Mouse (Mus musculus): ENCODE measurements at regions not wholly inside any gene's neighbourhood (a gene's known extent, or its start where the extent isn't known, plus 50 kb on each side); places are given as distances from the start of the nearest gene placed in this dataset.

DNA sequence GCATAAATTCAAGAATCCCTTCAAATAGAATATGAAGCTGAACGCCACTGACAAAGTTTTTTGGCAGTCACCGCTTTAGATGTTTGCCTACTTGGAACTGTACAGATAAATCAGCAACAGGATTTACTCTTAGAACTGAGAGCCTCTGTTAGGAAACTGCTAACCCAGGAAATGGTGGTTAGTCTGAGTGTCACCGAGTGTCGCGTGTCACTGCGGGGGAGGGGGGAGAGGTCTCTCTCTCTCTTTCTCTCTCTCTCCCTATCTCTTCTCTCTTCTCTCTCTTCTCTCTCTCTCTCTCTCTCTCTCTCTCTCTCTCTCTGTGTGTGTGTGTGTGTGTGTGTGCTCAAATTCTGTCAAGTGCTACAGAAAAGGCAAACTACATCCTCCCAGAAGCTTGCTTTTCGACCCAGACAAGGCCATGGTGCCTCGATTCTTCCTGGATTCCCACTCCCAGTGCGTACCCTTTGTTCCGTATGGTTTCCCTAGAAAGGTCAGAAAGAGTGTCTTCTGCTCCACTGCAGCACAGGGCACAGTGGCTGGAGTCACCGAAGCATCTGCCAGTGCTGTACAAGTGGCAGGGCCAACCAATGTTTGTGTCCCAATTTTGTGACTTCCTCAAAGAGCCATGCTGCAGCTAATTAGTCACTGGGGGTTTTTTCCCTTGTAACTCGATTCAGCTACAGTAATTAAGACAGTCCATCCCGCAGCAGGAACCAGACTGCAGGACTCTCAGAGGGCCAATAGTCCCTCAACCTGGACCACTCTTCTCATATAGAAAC lies 87.0 kb downstream of the Cog6 start:
- no peak overlapping the region for H3K9ac ChIP-seq (ENCODE audit: low read depth, low read length)
- no peaks in the 10 kb centered on the region for H3K4me1 ChIP-seq (replicated peaks; ENCODE audit: control insufficient read depth, insufficient read depth, low read length)
- no peaks in the 10 kb centered on the region for H3K27me3 ChIP-seq (ENCODE audit: control insufficient read depth, insufficient read depth, low read length)
- H3K27ac ChIP-seq (ENCODE audit: low read depth, low read length): no peak overlapping the region
- H3K9me3 ChIP-seq (ENCODE audit: control insufficient read depth, low read length): no peaks in the 10 kb centered on the region
- H3K4me2 ChIP-seq (replicated peaks; ENCODE audit: low read depth, low read length): no peak overlapping the region
- ATAC-seq (ENCODE audit: low FRiP score) (no peak), DNase-seq (ENCODE audit: low spot score) (no peak)
- 76% methylated on average over 13 of the region's 13 CpGs for WGBS
- no peaks in the 10 kb centered on the region for H3K36me3 ChIP-seq (ENCODE audit: control insufficient read depth, insufficient read depth, low read length)
- H3K4me3 ChIP-seq (ENCODE audit: low read depth, low read length): no peak overlapping the region

DNA sequence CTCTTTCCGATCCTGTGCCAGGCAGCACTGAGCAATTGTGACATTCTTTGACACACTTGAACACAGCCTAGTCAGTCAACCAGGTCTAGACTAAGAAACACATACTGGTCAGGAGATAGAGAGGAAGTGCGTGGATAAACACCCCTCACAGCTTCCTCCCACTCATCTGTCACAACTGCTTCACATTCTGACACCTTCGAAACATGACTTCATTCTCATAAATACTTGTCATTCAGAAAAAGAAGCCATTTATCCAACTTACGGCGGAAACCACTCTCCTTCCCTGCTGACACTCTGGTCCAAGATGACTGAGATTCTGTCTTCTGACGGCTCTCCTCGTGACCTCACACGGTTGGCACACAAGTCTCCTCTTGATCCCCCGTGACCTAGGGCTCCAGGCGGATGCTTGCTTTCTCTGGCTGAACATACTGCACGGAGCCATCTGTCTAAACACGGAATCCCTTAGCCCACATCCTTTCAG lies 89.6 kb downstream of the Cog6 start:
- H3K27ac ChIP-seq (ENCODE audit: low read depth, low read length): no peak overlapping the region
- H3K9me3 ChIP-seq (ENCODE audit: control insufficient read depth, low read length): no peaks in the 10 kb centered on the region
- H3K4me1 ChIP-seq (replicated peaks; ENCODE audit: control insufficient read depth, insufficient read depth, low read length): no peaks in the 10 kb centered on the region
- 48% methylated on average over 12 of the region's 12 CpGs for WGBS
- no peak overlapping the region for H3K4me2 ChIP-seq (replicated peaks; ENCODE audit: low read depth, low read length)
- H3K4me3 ChIP-seq (ENCODE audit: low read depth, low read length): no peak overlapping the region
- no peak overlapping the region for H3K9ac ChIP-seq (ENCODE audit: low read depth, low read length)
- ATAC-seq (ENCODE audit: low FRiP score): no peak
- DNase-seq (ENCODE audit: low spot score): peak; percentile 22
- no peaks in the 10 kb centered on the region for H3K36me3 ChIP-seq (ENCODE audit: control insufficient read depth, insufficient read depth, low read length)
- H3K27me3 ChIP-seq (ENCODE audit: control insufficient read depth, insufficient read depth, low read length): no peaks in the 10 kb centered on the region

DNA sequence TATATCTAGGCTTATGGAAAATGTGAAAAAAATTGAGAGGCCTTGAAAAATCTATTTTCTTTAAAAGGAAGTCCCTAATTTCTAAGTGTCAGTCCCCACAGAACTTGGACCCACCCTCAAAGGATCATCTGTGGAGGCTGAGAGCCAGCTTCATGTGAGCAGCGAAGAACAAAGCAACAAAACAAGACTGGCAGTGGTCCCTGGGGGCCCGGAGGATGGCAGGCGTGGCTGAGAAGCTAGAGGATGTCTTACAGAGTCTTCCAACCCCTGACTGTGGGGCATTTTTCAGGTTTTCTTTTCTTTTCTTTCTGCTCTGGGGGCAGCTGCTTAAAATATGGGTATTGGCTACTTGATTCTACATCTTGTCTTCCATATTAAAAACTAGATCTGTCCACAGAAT lies 90.5 kb downstream of the Cog6 start:
- H3K4me1 ChIP-seq (replicated peaks; ENCODE audit: control insufficient read depth, insufficient read depth, low read length): no peaks in the 10 kb centered on the region
- H3K27me3 ChIP-seq (ENCODE audit: control insufficient read depth, insufficient read depth, low read length): no peaks in the 10 kb centered on the region
- DNase-seq (ENCODE audit: low spot score) (no peak), ATAC-seq (ENCODE audit: low FRiP score) (no peak)
- no peak overlapping the region for H3K4me2 ChIP-seq (replicated peaks; ENCODE audit: low read depth, low read length)
- WGBS: 63% methylated on average over 3 of the region's 3 CpGs
- no peaks in the 10 kb centered on the region for H3K36me3 ChIP-seq (ENCODE audit: control insufficient read depth, insufficient read depth, low read length)
- no peak overlapping the region for H3K27ac ChIP-seq (ENCODE audit: low read depth, low read length)
- no peaks in the 10 kb centered on the region for H3K9me3 ChIP-seq (ENCODE audit: control insufficient read depth, low read length)
- H3K4me3 ChIP-seq (ENCODE audit: low read depth, low read length): no peak overlapping the region
- H3K9ac ChIP-seq (ENCODE audit: low read depth, low read length): no peak overlapping the region

GRCm38 (mm10) chr3:52925223-52925622 lies 91.8 kb downstream of the Cog6 start:
- Histone ChIP-seq H3K36me3 (ENCODE audit: control insufficient read depth, insufficient read depth, low read length) (no peaks in the 10 kb centered on the region), H3K9ac (ENCODE audit: low read depth, low read length) (no peak overlapping the region), H3K27ac (ENCODE audit: low read depth, low read length) (no peak overlapping the region), H3K9me3 (ENCODE audit: control insufficient read depth, low read length) (no peaks in the 10 kb centered on the region), H3K27me3 (ENCODE audit: control insufficient read depth, insufficient read depth, low read length) (no peaks in the 10 kb centered on the region), H3K4me3 (ENCODE audit: low read depth, low read length) (no peak overlapping the region), H3K4me2 (replicated peaks; ENCODE audit: low read depth, low read length) (no peak overlapping the region), H3K4me1 (replicated peaks; ENCODE audit: control insufficient read depth, insufficient read depth, low read length) (no peaks in the 10 kb centered on the region)
- WGBS: 60% methylated on average over 3 of the region's 3 CpGs
- ATAC-seq (ENCODE audit: low FRiP score) (no peak), DNase-seq (ENCODE audit: low spot score) (peak; percentile 50)

GRCm38 (mm10) chr3:52924631-52925030 lies 92.4 kb downstream of the Cog6 start:
- Histone ChIP-seq H3K4me1 (replicated peaks; ENCODE audit: control insufficient read depth, insufficient read depth, low read length) (no peaks in the 10 kb centered on the region), H3K36me3 (ENCODE audit: control insufficient read depth, insufficient read depth, low read length) (no peaks in the 10 kb centered on the region), H3K9me3 (ENCODE audit: control insufficient read depth, low read length) (no peaks in the 10 kb centered on the region), H3K27ac (ENCODE audit: low read depth, low read length) (no peak overlapping the region), H3K27me3 (ENCODE audit: control insufficient read depth, insufficient read depth, low read length) (no peaks in the 10 kb centered on the region), H3K4me3 (ENCODE audit: low read depth, low read length) (no peak overlapping the region), H3K4me2 (replicated peaks; ENCODE audit: low read depth, low read length) (no peak overlapping the region), H3K9ac (ENCODE audit: low read depth, low read length) (no peak overlapping the region)
- WGBS: 48% methylated on average over 2 of the region's 2 CpGs
- DNase-seq (ENCODE audit: low spot score): no peak
- no peak for ATAC-seq (ENCODE audit: low FRiP score)

- WGBS: 88% methylated on average over 4 of the region's 4 CpGs
- H3K27ac ChIP-seq (ENCODE audit: low read depth, low read length): no peak overlapping the region
Observed at GRCm38 (mm10) chr3:52923824-52924559, 93.0 kb downstream of the Cog6 start.

DNA sequence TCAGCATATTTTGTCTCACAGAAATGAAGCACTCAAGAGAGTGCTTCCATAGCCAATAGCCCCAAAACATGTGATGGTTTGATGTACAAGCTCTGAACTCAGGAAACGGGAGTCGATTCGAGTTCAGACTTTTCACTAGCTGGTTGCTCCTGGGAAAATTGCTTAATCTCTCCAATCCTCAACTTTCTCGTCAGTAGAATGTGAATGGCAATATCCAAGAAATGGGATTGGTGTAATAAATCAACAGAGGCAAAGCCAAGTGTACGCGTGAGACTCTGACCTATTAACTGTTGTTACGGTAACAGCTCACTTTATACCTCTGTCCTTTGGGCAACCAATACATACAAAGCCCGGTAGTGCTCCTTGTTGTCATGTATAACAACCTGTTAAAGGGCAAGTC lies 94.6 kb downstream of the Cog6 start:
- 94% methylated on average over 8 of the region's 8 CpGs for WGBS
- Histone ChIP-seq H3K27me3 (ENCODE audit: control insufficient read depth, insufficient read depth, low read length) (no peaks in the 10 kb centered on the region), H3K9ac (ENCODE audit: low read depth, low read length) (no peak overlapping the region), H3K36me3 (ENCODE audit: control insufficient read depth, insufficient read depth, low read length) (no peaks in the 10 kb centered on the region), H3K27ac (ENCODE audit: low read depth, low read length) (no peak overlapping the region), H3K4me2 (replicated peaks; ENCODE audit: low read depth, low read length) (no peak overlapping the region), H3K9me3 (ENCODE audit: control insufficient read depth, low read length) (no peaks in the 10 kb centered on the region), H3K4me3 (ENCODE audit: low read depth, low read length) (no peak overlapping the region), H3K4me1 (replicated peaks; ENCODE audit: control insufficient read depth, insufficient read depth, low read length) (no peaks in the 10 kb centered on the region)
- ATAC-seq (ENCODE audit: low FRiP score): no peak
- no peak for DNase-seq (ENCODE audit: low spot score)

More at GRCm38 (mm10) chr3:52923824-52924559, 93.0 kb downstream of the Cog6 start:
- no peaks in the 10 kb centered on the region for H3K4me1 ChIP-seq (replicated peaks; ENCODE audit: control insufficient read depth, insufficient read depth, low read length)
- DNase-seq (ENCODE audit: low spot score) (no peak), ATAC-seq (ENCODE audit: low FRiP score) (no peak)
- H3K9ac ChIP-seq (ENCODE audit: low read depth, low read length): no peak overlapping the region
- no peak overlapping the region for H3K4me2 ChIP-seq (replicated peaks; ENCODE audit: low read depth, low read length)
- H3K4me3 ChIP-seq (ENCODE audit: low read depth, low read length): no peak overlapping the region
- H3K9me3 ChIP-seq (ENCODE audit: control insufficient read depth, low read length): no peaks in the 10 kb centered on the region
- H3K36me3 ChIP-seq (ENCODE audit: control insufficient read depth, insufficient read depth, low read length): no peaks in the 10 kb centered on the region
- H3K27me3 ChIP-seq (ENCODE audit: control insufficient read depth, insufficient read depth, low read length): no peaks in the 10 kb centered on the region

DNA sequence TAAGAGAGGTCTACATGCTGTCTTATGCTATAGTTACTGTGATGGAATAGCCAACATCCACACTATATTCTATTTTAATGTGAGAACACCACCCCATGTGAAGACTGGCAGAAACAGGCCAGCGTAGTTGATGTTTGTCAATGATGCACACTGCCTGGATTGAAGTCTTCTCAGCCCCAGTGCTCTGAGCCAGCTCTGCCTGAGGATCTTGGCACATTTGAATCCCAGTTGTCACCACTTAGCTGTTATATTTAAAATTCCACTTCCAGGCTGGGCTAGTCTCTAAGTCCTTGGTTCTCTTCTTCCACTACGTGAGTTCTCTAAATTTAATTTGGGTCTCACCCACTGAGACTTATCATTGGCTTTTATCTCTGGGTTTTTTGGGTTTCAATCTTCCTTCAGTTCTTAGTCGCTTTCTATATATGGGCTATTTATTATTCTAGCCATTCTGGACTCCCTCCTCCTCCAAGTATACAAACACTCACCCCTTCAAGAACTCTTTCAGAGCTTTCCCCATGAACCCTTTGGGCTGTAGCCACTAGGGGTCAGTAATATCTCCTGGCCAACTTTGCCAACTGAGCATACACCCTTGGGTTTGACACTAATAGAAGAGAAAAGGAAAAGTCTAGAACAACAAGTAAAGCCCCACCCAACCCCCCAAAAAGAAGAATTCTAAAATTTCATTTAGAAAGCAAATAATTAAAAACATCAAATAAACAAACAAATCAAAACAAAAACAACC lies 110.0 kb downstream of the Cog6 start:
- Histone ChIP-seq H3K4me2 (replicated peaks; ENCODE audit: low read depth, low read length) (no peak overlapping the region), H3K9me3 (ENCODE audit: control insufficient read depth, low read length) (no peaks in the 10 kb centered on the region), H3K27me3 (ENCODE audit: control insufficient read depth, insufficient read depth, low read length) (no peaks in the 10 kb centered on the region), H3K36me3 (ENCODE audit: control insufficient read depth, insufficient read depth, low read length) (no peaks in the 10 kb centered on the region), H3K4me3 (ENCODE audit: low read depth, low read length) (no peak overlapping the region), H3K27ac (ENCODE audit: low read depth, low read length) (no peak overlapping the region), H3K4me1 (replicated peaks; ENCODE audit: control insufficient read depth, insufficient read depth, low read length) (no peaks in the 10 kb centered on the region), H3K9ac (ENCODE audit: low read depth, low read length) (no peak overlapping the region)
- WGBS: 93% methylated on average over 3 of the region's 3 CpGs
- DNase-seq (ENCODE audit: low spot score) (no peak), ATAC-seq (ENCODE audit: low FRiP score) (no peak)

Data from hindbrain, embryonic 11.5 days (tissue).